Mouse (Mus musculus) hindbrain, embryonic 15.5 days (tissue): ENCODE measurements around the gene Prdx5. TPM values are rescaled to one million over a fixed set of nuclear protein-coding genes. Genes with fewer than 3 reads are reported as not detected.
A peak's percentile ranks its signal among the peaks of the same experiment; 100 is the strongest.

Source experiments
- ATAC-seq: fragments of 200-750 bp; cut with Nextera tagmentation; 2 replicates; pipeline ENCODE4 v1.8.0; 2017; ENCODE audit warnings: low read depth, moderate number of reproducible peaks, moderate TSS enrichment; ENCODE audit not compliant: low FRiP score
- H3K27ac ChIP-seq: fragments of 300-500 bp; sonication (generic); replicated peaks from 2 replicates; pipeline ENCODE4 v1.5.1; 2015; ENCODE audit warnings: mild to moderate bottlenecking, inconsistent platforms
- H3K27me3 ChIP-seq: fragments of 300-500 bp; sonication (generic); 2 replicates; pipeline ENCODE4 v1.6.1; 2015; ENCODE audit warnings: control low read depth, inconsistent platforms
- H3K36me3 ChIP-seq: fragments of 300-500 bp; sonication (generic); 2 replicates; pipeline ENCODE4 v1.6.1; 2015; ENCODE audit warnings: control low read depth, inconsistent platforms
- H3K4me1 ChIP-seq: fragments of 300-500 bp; sonication (generic); replicated peaks from 2 replicates; pipeline ENCODE4 v1.6.1; 2015; ENCODE audit warnings: control low read depth, inconsistent platforms
- H3K4me2 ChIP-seq: fragments of 300-500 bp; sonication (generic); 2 replicates; pipeline ENCODE4 v1.6.1; 2015; ENCODE audit warnings: moderate library complexity, mild to moderate bottlenecking, inconsistent platforms
- H3K4me3 ChIP-seq: fragments of 300-500 bp; sonication (generic); 2 replicates; pipeline ENCODE4 v1.5.1; 2015; ENCODE audit warnings: mild to moderate bottlenecking, inconsistent platforms
- H3K9ac ChIP-seq: fragments of 300-500 bp; sonication (generic); 2 replicates; pipeline ENCODE4 v1.6.1; 2015; ENCODE audit warnings: inconsistent platforms
- H3K9me3 ChIP-seq: fragments of 300-500 bp; sonication (generic); 2 replicates; pipeline ENCODE4 v1.6.1; 2016; ENCODE audit warnings: control low read depth, inconsistent platforms
- WGBS: fragments of 180-500 bp; shearing (Covaris S2); methylation state at CpG from one replicate; pipeline ENCODE4 v1.1.7; 2015; 5-methylcytosine and 5-hydroxymethylcytosine counted together
- polyA plus RNA-seq: library from polyadenylated mRNA; unstranded; fragments of >200 nt; fragmentation: Nextera tagmentation; extraction: Ambion mirVana; gene quantifications from 2 replicates; pipeline ENCODE4 v1.2.1, GENCODE M21; 2015

Prdx5 gene
- polyA plus RNA-seq = 375 and 392 TPM in 2 replicates

GRCm38 (mm10) chr19:6909507-6910289 lies at the start of gene Prdx5, which contains the start of gene Trmt112:
Gene Prdx5, minus strand, starts transcription at chr19:6910106.
Gene Trmt112, plus strand, starts transcription at chr19:6909698.
- Histone ChIP-seq H3K4me2 (peak within 1 kb of the TSS; percentile 82), H3K4me3 (peak within 1 kb of the TSS; percentile 52), H3K36me3 (peaks cover 49% of the 10 kb centered on the region), H3K9me3 (no peaks in the 10 kb centered on the region), H3K27ac (peak within 1 kb of the TSS; percentile 99), H3K27me3 (no peaks in the 10 kb centered on the region), H3K9ac (peak within 1 kb of the TSS; percentile 70), H3K4me1 (peaks cover 37% of the 10 kb centered on the region)
- under 1% methylated on average over 65 of the region's 65 CpGs for WGBS
- peak; percentile 95 for ATAC-seq

GRCm38 (mm10) chr19:6956461-6956860 lies 46.6 kb upstream of the Prdx5 start:
- no peak for ATAC-seq
- no peaks in the 10 kb centered on the region for H3K36me3 ChIP-seq
- H3K27ac ChIP-seq = no peak overlapping the region
- no peaks in the 10 kb centered on the region for H3K27me3 ChIP-seq
- H3K9me3 ChIP-seq = no peaks in the 10 kb centered on the region
- WGBS = 73% methylated on average over 10 of the region's 10 CpGs
- H3K4me1 ChIP-seq = peaks cover 14% of the 10 kb centered on the region
- H3K4me2 ChIP-seq = no peak overlapping the region
- H3K4me3 ChIP-seq = no peak overlapping the region
- no peak overlapping the region for H3K9ac ChIP-seq

GRCm38 (mm10) chr19:6955424-6955823 lies 45.5 kb upstream of the Prdx5 start:
- H3K9ac ChIP-seq = no peak overlapping the region
- H3K4me3 ChIP-seq = no peak overlapping the region
- peaks cover 15% of the 10 kb centered on the region for H3K4me1 ChIP-seq
- 87% methylated on average over 7 of the region's 7 CpGs for WGBS
- H3K27ac ChIP-seq = no peak overlapping the region
- no peak overlapping the region for H3K4me2 ChIP-seq
- no peak for ATAC-seq
- H3K36me3 ChIP-seq = no peaks in the 10 kb centered on the region
- H3K9me3 ChIP-seq = no peaks in the 10 kb centered on the region
- no peaks in the 10 kb centered on the region for H3K27me3 ChIP-seq

GRCm38 (mm10) chr19:6954046-6954445 lies 44.1 kb upstream of the Prdx5 start:
- Histone ChIP-seq H3K4me1 (peaks cover 27% of the 10 kb centered on the region), H3K9me3 (no peaks in the 10 kb centered on the region), H3K27ac (no peak overlapping the region), H3K27me3 (no peaks in the 10 kb centered on the region), H3K36me3 (no peaks in the 10 kb centered on the region), H3K4me2 (no peak overlapping the region), H3K9ac (no peak overlapping the region), H3K4me3 (no peak overlapping the region)
- WGBS = 45% methylated on average over 9 of the region's 9 CpGs
- ATAC-seq = no peak

- 31% methylated on average over 3 of the region's 3 CpGs for WGBS
- H3K9ac ChIP-seq = 0 out of 2 replicates have a peak overlapping the region, but pooled peaks have one; percentile 48
These were observed 42.8 kb upstream of the Prdx5 start for GRCm38 (mm10) chr19:6952712-6953037.

GRCm38 (mm10) chr19:6951994-6952711 lies 42.2 kb upstream of the Prdx5 start:
- Histone ChIP-seq H3K4me3 (peak overlapping the region; percentile 61), H3K9ac (peak overlapping the region; percentile 48), H3K4me2 (peak overlapping the region; percentile 79), H3K9me3 (no peaks in the 10 kb centered on the region), H3K4me1 (peaks cover 27% of the 10 kb centered on the region), H3K27ac (peak overlapping the region; percentile 95), H3K36me3 (no peaks in the 10 kb centered on the region), H3K27me3 (no peaks in the 10 kb centered on the region)
- 5% methylated on average over 31 of the region's 31 CpGs for WGBS
- peak; percentile 36 for ATAC-seq

More at GRCm38 (mm10) chr19:6952712-6953037, 42.8 kb upstream of the Prdx5 start:
- H3K9me3 ChIP-seq = no peaks in the 10 kb centered on the region
- H3K4me3 ChIP-seq = peak overlapping the region; percentile 61
- peaks cover 27% of the 10 kb centered on the region for H3K4me1 ChIP-seq
- peak overlapping the region; percentile 95 for H3K27ac ChIP-seq
- H3K27me3 ChIP-seq = no peaks in the 10 kb centered on the region
- no peaks in the 10 kb centered on the region for H3K36me3 ChIP-seq
- no peak for ATAC-seq
- peak overlapping the region; percentile 79 for H3K4me2 ChIP-seq

GRCm38 (mm10) chr19:6951381-6951968 lies 41.6 kb upstream of the Prdx5 start:
- peak overlapping the region; percentile 79 for H3K4me2 ChIP-seq
- WGBS = under 1% methylated on average over 35 of the region's 35 CpGs
- ATAC-seq = peak; percentile 85
- no peaks in the 10 kb centered on the region for H3K27me3 ChIP-seq
- H3K36me3 ChIP-seq = no peaks in the 10 kb centered on the region
- H3K4me3 ChIP-seq = peak overlapping the region; percentile 61
- peaks cover 27% of the 10 kb centered on the region for H3K4me1 ChIP-seq
- peak overlapping the region; percentile 95 for H3K27ac ChIP-seq
- peak overlapping the region; percentile 48 for H3K9ac ChIP-seq
- H3K9me3 ChIP-seq = no peaks in the 10 kb centered on the region

GRCm38 (mm10) chr19:6950613-6951153 lies 40.8 kb upstream of the Prdx5 start:
- ATAC-seq = peak; percentile 27
- H3K27ac ChIP-seq = peak overlapping the region; percentile 95

GRCm38 (mm10) chr19:6949951-6950350 lies 40.0 kb upstream of the Prdx5 start:
- H3K27me3 ChIP-seq = no peaks in the 10 kb centered on the region
- H3K9ac ChIP-seq = peak overlapping the region; percentile 48
- peak overlapping the region; percentile 61 for H3K4me3 ChIP-seq
- H3K4me2 ChIP-seq = peak overlapping the region; percentile 79
- no peaks in the 10 kb centered on the region for H3K9me3 ChIP-seq
- peak overlapping the region; percentile 95 for H3K27ac ChIP-seq
- ATAC-seq = no peak
- H3K4me1 ChIP-seq = peaks cover 27% of the 10 kb centered on the region
- no peaks in the 10 kb centered on the region for H3K36me3 ChIP-seq
- 43% methylated on average over 5 of the region's 5 CpGs for WGBS

More at GRCm38 (mm10) chr19:6950613-6951153, 40.8 kb upstream of the Prdx5 start:
- Histone ChIP-seq H3K9ac (peak overlapping the region; percentile 48), H3K4me1 (peaks cover 27% of the 10 kb centered on the region), H3K4me3 (peak overlapping the region; percentile 61), H3K9me3 (no peaks in the 10 kb centered on the region), H3K4me2 (peak overlapping the region; percentile 79), H3K27me3 (no peaks in the 10 kb centered on the region), H3K36me3 (no peaks in the 10 kb centered on the region)
- under 1% methylated on average over 28 of the region's 28 CpGs for WGBS

GRCm38 (mm10) chr19:6949532-6949931 lies 39.6 kb upstream of the Prdx5 start:
- WGBS = 88% methylated on average over 5 of the region's 5 CpGs
- no peaks in the 10 kb centered on the region for H3K36me3 ChIP-seq
- H3K4me2 ChIP-seq = no peak overlapping the region
- H3K27ac ChIP-seq = no peak overlapping the region
- no peak for ATAC-seq
- H3K9ac ChIP-seq = no peak overlapping the region
- no peaks in the 10 kb centered on the region for H3K9me3 ChIP-seq
- H3K27me3 ChIP-seq = no peaks in the 10 kb centered on the region
- peaks cover 27% of the 10 kb centered on the region for H3K4me1 ChIP-seq
- no peak overlapping the region for H3K4me3 ChIP-seq

GRCm38 (mm10) chr19:6948186-6948585 lies 38.3 kb upstream of the Prdx5 start:
- no peak overlapping the region for H3K9ac ChIP-seq
- no peak overlapping the region for H3K4me3 ChIP-seq
- WGBS = 71% methylated on average over 4 of the region's 4 CpGs
- H3K4me1 ChIP-seq = peaks cover 31% of the 10 kb centered on the region
- H3K9me3 ChIP-seq = no peaks in the 10 kb centered on the region
- H3K27me3 ChIP-seq = no peaks in the 10 kb centered on the region
- no peaks in the 10 kb centered on the region for H3K36me3 ChIP-seq
- H3K4me2 ChIP-seq = no peak overlapping the region
- no peak overlapping the region for H3K27ac ChIP-seq
- ATAC-seq = no peak
